Mouse (Mus musculus): ENCODE measurements around the gene Psd4.

Psd4 gene

GRCm38 (mm10) chr2:24367030-24367894 is at the start of gene Psd4:
TSS of gene Psd4 (plus strand) at chr2:24367580.
- DNase-seq = peak; percentile 72 to 89

DNA sequence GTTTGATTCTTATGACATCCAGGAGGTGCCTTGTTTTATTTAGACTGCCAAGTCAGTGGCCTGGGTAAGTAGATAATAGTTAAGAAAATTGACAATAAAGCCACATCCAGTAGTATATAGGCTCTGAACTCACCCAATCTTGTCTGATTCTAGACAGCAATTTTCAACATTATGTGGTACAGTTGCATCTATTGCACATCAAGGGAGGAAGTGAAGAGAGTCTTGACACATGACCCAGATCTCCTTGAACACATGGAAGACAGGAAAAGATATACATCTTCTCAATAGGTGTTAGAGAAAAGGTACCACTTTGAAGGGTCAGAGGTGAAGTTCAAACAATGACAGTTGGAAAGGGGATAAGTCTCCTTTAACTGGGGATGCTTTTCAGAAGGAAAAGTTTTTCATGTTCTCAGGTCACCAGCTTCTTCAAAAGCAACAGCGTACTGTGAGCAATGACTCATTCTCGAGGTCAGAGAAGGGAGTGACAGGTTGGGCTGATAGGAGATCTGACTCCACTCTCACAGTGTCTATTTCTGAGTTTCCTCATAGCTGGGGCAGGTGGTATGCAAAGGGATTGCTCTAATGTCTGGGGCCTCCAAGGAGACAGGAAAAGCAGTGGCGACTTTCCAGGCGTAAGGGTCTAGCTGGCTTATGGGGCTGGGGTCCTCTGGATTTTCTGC is 49.3 kb upstream of the Psd4 start:
- no peak for DNase-seq

DNA sequence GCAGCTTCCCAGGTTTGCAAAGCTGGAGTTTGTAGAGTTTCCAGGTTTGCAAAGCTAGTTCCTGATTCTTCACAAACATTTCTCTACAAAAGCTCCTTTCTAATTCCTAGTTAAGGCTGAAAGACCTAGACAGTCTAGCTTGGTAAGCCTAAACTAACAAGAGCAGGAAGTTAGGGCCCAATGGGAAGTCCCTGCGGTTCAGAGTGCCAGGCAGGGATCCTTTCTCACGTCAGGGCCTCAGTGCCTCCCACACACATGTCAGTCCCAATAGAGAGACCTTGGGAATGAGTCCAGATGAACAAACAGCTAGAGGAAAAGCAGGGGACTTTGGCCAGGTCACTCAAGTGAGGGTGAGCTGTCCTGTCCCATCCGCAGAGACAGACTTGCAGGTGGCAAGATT is 32.0 kb upstream of the Psd4 start:
- peak; percentile 3 to 39 for DNase-seq

DNA sequence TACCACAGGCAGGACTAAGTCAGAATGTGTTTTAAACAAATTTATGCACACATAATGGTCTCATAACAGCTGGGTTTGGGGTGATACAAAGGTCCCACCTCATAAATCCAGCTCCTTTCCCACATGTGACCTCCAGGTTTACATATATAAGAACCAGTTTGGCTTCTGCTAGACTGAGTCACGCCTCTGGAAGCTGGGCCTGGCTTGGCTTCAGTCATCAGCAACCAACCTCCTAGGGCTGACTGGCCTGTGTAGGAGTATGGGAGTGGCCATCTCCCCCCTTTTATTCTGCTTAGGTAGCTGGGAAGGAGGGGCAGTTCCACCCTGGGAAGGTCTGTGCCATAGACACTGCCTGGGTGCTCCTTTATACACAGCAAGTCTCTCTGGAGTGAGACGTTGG is 30.8 kb upstream of the Psd4 start, which contains the start of gene Il1rn:
Gene Il1rn, plus strand, starts transcription at position 309 of the 400 bp plus-strand sequence.
- DNase-seq = no peak

DNA sequence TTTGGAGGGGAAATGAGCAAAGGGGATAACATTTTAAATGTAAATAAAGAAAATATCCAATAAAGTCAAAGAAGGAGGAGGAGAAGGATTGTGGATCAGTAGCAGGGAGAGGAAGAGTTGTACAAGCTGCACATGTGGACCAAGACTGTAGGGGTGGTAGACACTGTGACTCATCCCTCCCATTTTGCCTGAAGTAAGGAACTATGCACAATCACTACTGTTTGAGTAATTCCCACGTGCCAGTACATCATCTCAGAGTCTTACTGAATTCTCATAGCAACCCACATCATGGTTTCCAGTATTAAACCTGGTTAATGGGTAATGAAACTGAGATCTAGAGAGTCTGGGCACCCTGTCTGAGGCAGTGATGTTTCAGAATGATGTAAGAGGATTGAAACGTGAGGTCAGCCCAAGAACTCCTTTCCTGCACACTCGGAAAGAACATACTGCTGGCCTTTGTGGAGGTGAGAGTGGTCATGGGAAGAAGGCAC is 25.9 kb upstream of the Psd4 start:
- no peak for DNase-seq

- no peak for DNase-seq
Measured at GRCm38 (mm10) chr2:24344619-24345018, 22.8 kb upstream of the Psd4 start.

- DNase-seq = no peak
Measured at GRCm38 (mm10) chr2:24345056-24345455, 22.3 kb upstream of the Psd4 start.

DNA sequence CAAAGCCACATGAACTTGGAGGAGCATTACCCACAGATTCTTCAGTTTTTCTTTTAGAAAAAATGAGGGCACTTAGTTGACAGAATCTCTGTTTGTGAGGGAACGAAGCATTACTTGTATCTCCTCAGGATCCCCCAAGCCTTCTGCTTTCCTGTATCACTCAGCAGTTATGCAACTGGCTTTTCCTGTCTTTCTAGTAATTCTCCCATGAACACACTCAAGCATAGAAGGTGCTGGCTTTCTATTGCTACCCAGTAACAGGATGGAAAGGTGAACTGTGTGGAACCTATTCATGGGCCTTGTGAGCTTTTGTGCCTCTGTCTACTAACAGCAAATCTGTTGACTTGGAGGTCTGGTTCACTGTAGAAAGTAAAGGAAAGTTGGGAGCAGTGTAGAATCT is 19.5 kb upstream of the Psd4 start:
- DNase-seq = no peak

GRCm38 (mm10) chr2:24351159-24351558 is 16.2 kb upstream of the Psd4 start:
- DNase-seq = no peak

DNA sequence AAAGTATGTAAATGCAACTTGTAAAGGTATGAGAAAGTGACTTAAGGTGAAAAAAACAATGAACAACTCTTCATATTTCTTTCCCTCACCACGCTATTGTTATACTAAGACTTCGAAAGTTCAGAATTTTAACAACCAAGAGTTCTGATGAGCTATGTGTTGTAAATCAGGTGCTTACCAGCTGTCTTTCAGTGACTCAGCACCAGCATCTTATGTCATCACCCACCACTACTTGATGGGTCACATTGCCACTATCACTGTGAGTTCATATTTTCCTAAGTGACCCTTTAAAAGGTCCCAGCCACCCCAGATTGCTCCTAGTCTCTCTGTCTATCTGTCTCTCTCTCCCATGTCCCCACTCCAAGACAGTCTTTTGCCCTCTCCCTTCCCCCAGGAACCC is 14.3 kb upstream of the Psd4 start:
- DNase-seq = no peak

GRCm38 (mm10) chr2:24357642-24358041 is 9.7 kb upstream of the Psd4 start:
- DNase-seq = peak in 1 of 2 experiments; percentile 54

DNA sequence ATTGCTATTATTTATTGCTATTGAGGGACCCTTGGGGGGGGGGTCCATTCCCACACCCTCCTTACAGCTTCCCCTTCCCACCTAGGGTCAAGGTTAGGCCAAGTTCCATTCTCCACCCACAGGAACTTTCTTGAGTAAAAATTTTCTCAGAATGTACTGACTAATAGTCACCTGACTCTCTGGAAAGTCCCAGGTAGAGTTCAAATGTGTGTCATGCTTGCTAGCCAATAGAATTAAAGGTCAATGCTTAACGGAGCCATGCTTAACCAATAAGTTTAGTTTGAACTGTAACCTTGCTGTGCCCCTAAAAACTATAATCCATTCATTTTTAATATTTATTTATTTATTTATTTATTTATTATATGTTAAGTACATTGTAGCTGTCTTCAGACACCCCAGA is 8.0 kb upstream of the Psd4 start:
- no peak for DNase-seq

- DNase-seq = no peak
Measured at GRCm38 (mm10) chr2:24363818-24364217, 3.6 kb upstream of the Psd4 start.

GRCm38 (mm10) chr2:24366214-24366975 is 985 bp upstream of the Psd4 start:
- no peak for DNase-seq

DNA sequence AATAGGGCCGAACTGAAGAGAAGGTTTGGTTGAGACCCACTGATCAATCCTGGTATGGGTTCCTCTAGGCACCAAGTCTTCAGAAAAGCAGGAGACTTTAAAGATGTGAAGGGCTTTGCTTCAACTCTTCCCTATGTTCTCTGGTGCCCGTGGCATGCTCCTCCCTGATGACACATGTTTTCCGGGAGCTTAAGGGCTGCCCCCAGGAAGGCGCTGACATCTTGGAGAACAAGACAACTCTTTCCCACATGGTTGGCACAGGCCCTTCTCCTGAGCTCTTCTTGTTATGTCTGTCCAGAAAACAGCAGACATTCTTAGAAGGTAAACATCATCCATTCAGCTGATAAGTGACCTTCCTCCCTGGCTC is 498 bp downstream of the Psd4 start:
- no peak for DNase-seq

DNA sequence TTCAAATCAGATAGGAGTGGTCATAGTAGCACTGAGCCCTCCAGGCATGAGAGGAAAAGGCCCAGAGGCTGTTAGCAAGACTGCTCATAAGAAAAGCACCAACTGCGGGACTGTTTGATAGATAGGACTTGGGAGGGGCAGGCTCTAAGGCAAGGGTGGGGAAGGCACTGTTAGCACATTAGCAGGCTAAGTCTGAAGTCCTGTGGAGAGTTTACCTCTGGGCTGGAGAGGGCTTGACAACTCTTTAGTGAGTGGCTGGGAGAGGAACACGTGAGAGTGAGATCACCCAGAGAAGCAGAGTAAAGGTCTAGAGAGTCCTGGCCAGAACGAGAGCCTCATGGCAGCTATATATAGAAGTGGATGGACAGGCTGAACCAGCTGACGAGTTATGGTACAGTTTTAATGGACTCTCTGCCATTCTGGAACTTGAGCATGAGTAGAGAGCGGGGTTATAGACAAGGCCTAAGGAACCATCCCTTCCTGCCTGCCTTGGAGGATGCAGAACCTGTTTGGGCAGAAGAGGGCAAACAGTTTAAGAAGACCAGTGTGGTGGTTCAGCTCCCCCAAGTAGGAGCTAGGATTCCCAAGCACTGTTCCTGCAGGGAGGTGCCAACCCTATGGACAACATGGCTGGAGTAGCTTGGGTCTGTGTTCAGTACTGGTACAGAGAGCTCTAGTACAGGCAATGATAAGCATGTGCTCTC is 11.5 kb downstream of the Psd4 start:
- no peak for DNase-seq

DNA sequence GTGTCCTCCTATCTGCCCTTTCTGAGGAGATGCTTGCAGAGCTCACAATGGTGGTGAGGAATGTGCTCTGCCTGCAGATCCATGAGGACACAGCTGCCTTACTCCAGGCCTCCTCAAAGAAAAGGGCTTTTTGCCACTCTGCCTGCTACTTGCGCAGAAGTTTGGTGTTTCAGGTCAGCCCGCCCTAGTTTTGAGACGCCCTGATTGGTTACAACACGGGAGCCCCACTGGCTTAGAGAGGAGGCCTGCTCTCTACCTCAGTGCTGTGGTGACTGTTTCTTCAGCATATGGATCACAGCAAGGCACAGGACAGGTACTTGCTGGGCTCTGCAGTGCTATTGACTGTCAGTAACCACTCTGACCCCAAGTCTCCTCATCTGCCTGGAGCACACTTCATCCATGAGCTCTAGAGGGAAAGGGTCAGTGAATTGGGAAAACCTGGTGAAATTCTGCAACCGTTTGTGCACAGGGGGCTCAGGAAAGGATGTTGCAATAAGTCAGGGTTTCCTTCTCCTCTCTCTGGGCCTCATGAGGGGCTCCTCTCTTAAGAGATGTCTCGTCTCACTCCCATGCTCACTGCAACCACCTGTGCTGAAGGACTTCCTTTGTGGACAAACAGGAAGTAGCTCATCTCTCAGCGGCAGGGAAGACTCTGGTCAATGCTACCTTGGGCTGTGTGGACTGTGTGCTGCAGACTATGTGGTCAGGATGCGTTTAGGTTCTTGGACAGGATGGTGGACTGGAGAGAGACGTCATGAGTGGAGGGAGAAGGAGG is 15.3 kb downstream of the Psd4 start:
- no peak for DNase-seq

DNA sequence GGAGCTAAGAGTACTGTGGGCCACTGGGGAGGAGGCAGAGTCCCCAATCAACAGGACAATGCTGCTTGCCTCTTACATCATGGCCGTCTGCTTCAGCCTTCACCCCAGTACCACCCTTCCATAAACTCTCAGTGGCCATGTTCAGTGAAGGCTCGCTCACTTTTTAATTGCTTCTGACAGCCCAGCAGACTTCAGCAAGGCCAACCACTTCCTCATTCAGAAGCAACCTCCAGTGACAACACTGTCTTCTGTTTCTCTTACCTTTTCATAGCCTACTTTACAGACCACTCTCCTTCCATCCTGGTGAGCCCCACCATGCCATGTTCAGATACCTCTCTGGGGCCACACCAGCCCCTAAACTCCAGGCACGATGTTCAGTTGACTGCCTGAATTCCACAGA is 16.3 kb downstream of the Psd4 start:
- DNase-seq = no peak

DNA sequence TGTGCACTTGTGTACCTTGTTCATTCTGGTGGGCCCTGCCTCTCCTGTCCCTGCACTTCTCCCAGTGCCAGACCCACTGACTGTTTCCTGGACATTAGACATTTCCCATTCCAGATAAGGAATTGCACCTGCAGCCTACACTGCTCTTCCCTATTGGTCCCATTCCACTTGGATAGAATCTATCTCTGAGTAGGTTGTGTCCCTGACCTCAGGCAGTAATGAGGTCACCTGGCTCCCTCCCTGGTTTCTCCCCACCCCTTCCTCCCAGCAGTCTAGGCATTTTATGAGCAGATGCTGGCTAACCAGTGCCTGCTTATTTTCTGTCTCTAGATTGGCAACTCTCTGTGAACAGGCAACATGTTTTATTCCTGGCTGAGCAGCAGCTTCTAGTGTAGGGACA is 17.0 kb downstream of the Psd4 start:
- no peak for DNase-seq

- DNase-seq = no peak
Measured at GRCm38 (mm10) chr2:24385111-24385961, 18.0 kb downstream of the Psd4 start.
